Mouse (Mus musculus): ENCODE measurements around the gene Gatad2b.

The Gatad2b gene

GRCm38 (mm10) chr3:90378496-90378895 lies 85.5 kb downstream of the Gatad2b start:
- DNase-seq (ENCODE audit: extremely low spot score, low read depth, low spot score) = no peak

GRCm38 (mm10) chr3:90381727-90382126 lies 88.7 kb downstream of the Gatad2b start:
- DNase-seq (ENCODE audit: extremely low spot score, low read depth, low spot score) = no peak

GRCm38 (mm10) chr3:90383690-90384089 lies 90.7 kb downstream of the Gatad2b start:
- DNase-seq (ENCODE audit: extremely low spot score, low read depth, low spot score) = no peak

GRCm38 (mm10) chr3:90384851-90385375 lies 91.9 kb downstream of the Gatad2b start:
- no peak for DNase-seq (ENCODE audit: extremely low spot score, low read depth, low spot score)

- no peak for DNase-seq (ENCODE audit: extremely low spot score, low read depth, low spot score)
Measured at GRCm38 (mm10) chr3:90386817-90387216, 93.8 kb downstream of the Gatad2b start.

GRCm38 (mm10) chr3:90387483-90387882 lies 94.5 kb downstream of the Gatad2b start:
- DNase-seq (ENCODE audit: extremely low spot score, low read depth, low spot score) = no peak

GRCm38 (mm10) chr3:90388192-90388591 lies 95.2 kb downstream of the Gatad2b start:
- no peak for DNase-seq (ENCODE audit: extremely low spot score, low read depth, low spot score)

- no peak for DNase-seq (ENCODE audit: extremely low spot score, low read depth, low spot score)
Measured at GRCm38 (mm10) chr3:90388726-90389510, 95.9 kb downstream of the Gatad2b start.

- DNase-seq (ENCODE audit: extremely low spot score, low read depth, low spot score) = no peak
Measured at GRCm38 (mm10) chr3:90389511-90390490, 96.8 kb downstream of the Gatad2b start, which contains the start of gene Slc27a3. Gene Slc27a3 (minus strand): TSS chr3:90389938.

- DNase-seq (ENCODE audit: extremely low spot score, low read depth, low spot score) = no peak
Measured at GRCm38 (mm10) chr3:90391004-90391403, 98.0 kb downstream of the Gatad2b start.

- no peak for DNase-seq (ENCODE audit: extremely low spot score, low read depth, low spot score)
Measured at GRCm38 (mm10) chr3:90391941-90392340, 99.0 kb downstream of the Gatad2b start.

- no peak for DNase-seq (ENCODE audit: extremely low spot score, low read depth, low spot score)
Measured at GRCm38 (mm10) chr3:90392661-90393060, 99.7 kb downstream of the Gatad2b start.

GRCm38 (mm10) chr3:90395629-90396028 lies 102.7 kb downstream of the Gatad2b start:
- no peak for DNase-seq (ENCODE audit: extremely low spot score, low read depth, low spot score)

- no peak for DNase-seq (ENCODE audit: extremely low spot score, low read depth, low spot score)
Measured at GRCm38 (mm10) chr3:90400993-90401392, 108.0 kb downstream of the Gatad2b start.

- no peak for DNase-seq (ENCODE audit: extremely low spot score, low read depth, low spot score)
Measured at GRCm38 (mm10) chr3:90404121-90404520, 111.1 kb downstream of the Gatad2b start.

- no peak for DNase-seq (ENCODE audit: extremely low spot score, low read depth, low spot score)
Measured at GRCm38 (mm10) chr3:90404609-90405008, 111.6 kb downstream of the Gatad2b start.

GRCm38 (mm10) chr3:90406414-90406813 lies 113.4 kb downstream of the Gatad2b start:
- DNase-seq (ENCODE audit: extremely low spot score, low read depth, low spot score) = no peak

GRCm38 (mm10) chr3:90408721-90409120 lies 115.7 kb downstream of the Gatad2b start:
- no peak for DNase-seq (ENCODE audit: extremely low spot score, low read depth, low spot score)

GRCm38 (mm10) chr3:90412312-90413010 lies 119.5 kb downstream of the Gatad2b start:
- DNase-seq (ENCODE audit: extremely low spot score, low read depth, low spot score) = no peak

- no peak for DNase-seq (ENCODE audit: extremely low spot score, low read depth, low spot score)
Measured at GRCm38 (mm10) chr3:90413011-90413396, 120.0 kb downstream of the Gatad2b start.

Data from hindlimb bud, embryonic 11.5 days (tissue).